19 mouse cellular contexts compared by ENCODE assay signal in the genomic region with DNA sequence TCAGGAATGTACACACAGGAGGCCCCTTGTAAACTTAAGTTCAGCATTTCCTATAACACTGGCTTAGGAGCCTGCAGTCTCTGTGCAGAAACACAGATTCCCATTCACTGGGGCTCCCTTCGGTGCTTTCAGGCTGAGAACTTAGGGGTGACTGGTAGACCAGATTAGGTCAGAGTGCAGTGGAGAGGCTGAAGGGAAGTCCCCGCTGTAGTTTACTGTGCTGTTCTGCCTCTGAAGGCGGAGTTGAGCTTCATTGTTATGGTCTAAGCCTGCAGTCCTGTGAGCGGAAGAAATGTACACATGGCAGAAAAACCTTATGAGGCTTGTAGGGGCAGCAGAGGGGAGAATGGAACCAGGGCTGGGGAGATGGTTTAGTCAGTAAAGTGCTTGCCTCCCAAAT. TPM values are rescaled to one million over a fixed set of nuclear protein-coding genes. Genes with fewer than 3 reads are reported as not detected.
DNase-seq lines count a peak whose midpoint lies in the region; ATAC-seq lines count a peak whose summit lies in the region.
"Had no signal": no experiment of that assay in that cellular context is flagged by ENCODE, and none has a peak within 500 bp of the region (broad histone marks: within the 10 kb centered on the region; RNA-seq: fewer than 3 reads in every experiment).

No protein-coding gene starts in this region.

- no peaks in the 10 kb centered on the region for H3K36me3 ChIP-seq in splenic B cell, adult 2 months (ENCODE audit: control insufficient read depth, insufficient read depth, low read length, poor library complexity, severe bottlenecking)
- H3K36me3 ChIP-seq: embryonic facial prominence, embryonic 10.5 days; heart, embryonic 15.5 days; hindbrain, embryonic 13.5 days had no signal

- no peaks in the 10 kb centered on the region for H3K27me3 ChIP-seq in splenic B cell, adult 2 months (ENCODE audit: control insufficient read depth, insufficient read depth, low read length, poor library complexity, severe bottlenecking)
- H3K27me3 ChIP-seq: forebrain, embryonic 13.5 days; heart, embryonic 15.5 days; hindbrain, embryonic 13.5 days had no signal

- peak; percentile 11 to 14 for DNase-seq in B cell, adult 2 months
- DNase-seq in CD4-positive, CD25-positive, alpha-beta regulatory T cell, adult 2 months (ENCODE audit: low read depth, low spot score): peak; percentile 71
- DNase-seq in splenic B cell, adult 2 months (ENCODE audit: low read depth, low spot score): peak; percentile 22
- DNase-seq in left cerebral cortex, adult 11 months (ENCODE audit: low spot score): no peak
- DNase-seq in thymus, postnatal 14 days: no peak
- DNase-seq: adrenal gland, postnatal 25 days; cerebellum, adult 18-20 months; cerebellum, adult 9-11 months; forebrain, postnatal 0 days; gastrocnemius, postnatal 36 days; heart, adult 2 months; heart, postnatal 14 days had no signal

- peak; percentile 86 for ATAC-seq in activated CD4-positive, CD25-positive, alpha-beta regulatory T cell, adult 4 months
- ATAC-seq: forebrain, embryonic 13.5 days; forebrain, postnatal 0 days; hindbrain, postnatal 0 days; intestine, embryonic 16.5 days had no signal

RNA-seq across cellular contexts. Expression of gene Sesn1, which starts 29.2 kb away (rescaled TPM):
- polyA plus RNA-seq in activated CD4-positive, CD25-positive, alpha-beta regulatory T cell, adult 4 months (2017; shearing (Covaris generic)): 10 to 100 TPM; 77.3 to 80.5 TPM

RNA-seq across cellular contexts. Expression of gene Cep57l1, which starts 29.2 kb away (rescaled TPM):
- 10 to 100 TPM; 15.4 to 17.1 TPM for polyA plus RNA-seq in activated CD4-positive, CD25-positive, alpha-beta regulatory T cell, adult 4 months (2017; shearing (Covaris generic))

Comparison
In these comparisons a context has a peak if more than half of its experiments do, and no peak if none do; other contexts are left out.
1. DNase-seq: peak in B cell, adult 2 months (2 of 2), CD4-positive, CD25-positive, alpha-beta regulatory T cell, adult 2 months (single experiment) and splenic B cell, adult 2 months (single experiment); none in left cerebral cortex, adult 11 months (single experiment) and thymus, postnatal 14 days (single experiment).